Mouse (Mus musculus) megakaryocyte-erythroid progenitor cell, adult 5-6 weeks (primary cell): ENCODE data around the gene Mcf2l. TPM values are rescaled to one million over a fixed set of nuclear protein-coding genes. Genes with fewer than 3 reads are reported as not detected.

Experiments
- ATAC-seq: replicated peaks from 2 replicates; pipeline ENCODE4 v1.8.0; 2016; ENCODE audit warnings: mild to moderate bottlenecking, inconsistent platforms; ENCODE audit not compliant: severe bottlenecking, poor library complexity, low FRiP score, low TSS enrichment
- total RNA-seq, 2 experiments: library from RNA; stranded (forward) in 1 of 2; stranded (reverse) in 1 of 2; fragments of 200-1000, 215-1000 nt in 1 of 2; fragments of >200 nt in 1 of 2; fragmentation: Nextera tagmentation in 1 of 2; gene quantifications; 2 replicates each; pipeline ENCODE4 v1.2.3; 2014 to 2017

Gene Mcf2l
- total RNA-seq (2014; fragmentation: Nextera tagmentation) (0.37 and 1.5 TPM in 2 replicates), total RNA-seq (2017) (0.23 and 1.3 TPM in 2 replicates)

DNA sequence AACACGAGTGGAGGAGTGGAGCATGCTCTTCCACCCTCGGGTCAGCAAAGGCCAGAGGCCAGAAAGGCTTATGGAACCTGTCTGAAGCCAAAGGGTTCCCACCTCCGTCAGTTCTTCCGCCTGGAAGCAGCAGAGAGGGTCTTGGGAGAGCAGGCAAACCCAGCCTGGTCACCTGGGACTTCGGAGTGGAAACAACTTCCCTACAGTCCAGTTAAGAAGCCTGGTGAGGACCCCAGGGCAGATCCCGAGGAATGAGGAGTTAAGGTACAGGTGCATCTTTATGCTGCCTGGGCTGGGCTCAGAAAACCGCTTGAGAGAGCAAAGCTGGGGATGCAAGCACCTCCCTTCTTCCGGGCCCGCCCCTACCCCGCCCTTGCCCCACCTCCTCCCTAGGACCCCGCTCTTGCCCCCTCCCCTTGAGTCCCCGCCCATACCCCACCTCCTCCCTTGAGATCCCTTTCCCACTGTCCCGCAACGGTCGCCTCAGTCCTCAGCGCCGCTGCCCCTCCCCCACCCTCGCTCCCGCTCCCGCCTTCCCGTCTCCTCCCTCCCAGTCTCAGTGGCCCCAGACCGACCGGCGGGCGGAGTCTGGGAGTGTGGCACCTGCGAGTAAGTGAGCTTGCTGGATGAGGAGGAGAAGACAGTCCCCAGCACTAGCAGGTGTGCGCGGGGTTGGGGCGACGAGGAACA, at the start of gene Mcf2l:
Mcf2l (plus strand) TSS at position 450 of the 690 bp plus-strand sequence.
- ATAC-seq: peak; percentile 66

DNA sequence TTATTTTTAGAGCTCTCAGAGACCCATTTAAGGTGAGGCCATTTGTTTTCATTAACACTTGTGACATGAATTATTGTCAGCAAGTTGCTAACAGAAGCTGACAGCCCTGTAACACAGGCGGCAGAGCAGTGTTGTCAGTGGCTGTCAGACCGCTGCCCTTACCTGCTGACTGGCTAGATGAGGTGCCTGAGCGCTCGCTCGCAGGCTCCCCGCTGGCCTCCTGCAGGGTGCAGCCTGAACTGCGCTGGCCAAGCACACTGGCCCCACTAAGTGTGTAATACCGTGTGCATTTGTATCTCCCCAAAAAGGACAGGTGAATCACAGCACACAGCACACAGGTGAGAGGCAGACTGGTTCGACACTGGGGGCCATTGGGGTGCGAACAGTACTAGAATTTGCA, 49.0 kb upstream of the Mcf2l start:
- ATAC-seq: no peak

DNA sequence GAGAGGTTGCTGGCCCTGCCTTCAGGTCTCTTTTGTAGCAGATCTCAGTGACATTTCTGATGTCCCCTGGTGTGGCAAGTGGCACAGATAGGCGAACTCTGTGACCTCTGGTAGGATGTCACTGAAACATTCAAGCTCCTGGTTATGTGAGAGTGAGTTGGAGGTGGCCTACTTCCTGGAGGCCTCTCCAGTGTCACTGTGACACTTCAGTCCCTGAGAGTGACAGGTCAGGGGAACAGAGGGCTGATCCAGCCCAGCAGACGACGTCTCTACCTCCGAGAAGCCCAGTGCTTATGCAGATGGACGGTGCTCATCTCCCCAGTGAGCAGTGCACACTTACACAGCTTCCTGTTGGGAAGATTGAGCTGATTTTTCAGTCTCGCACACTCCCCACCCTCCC, 48.4 kb upstream of the Mcf2l start:
- no peak for ATAC-seq

DNA sequence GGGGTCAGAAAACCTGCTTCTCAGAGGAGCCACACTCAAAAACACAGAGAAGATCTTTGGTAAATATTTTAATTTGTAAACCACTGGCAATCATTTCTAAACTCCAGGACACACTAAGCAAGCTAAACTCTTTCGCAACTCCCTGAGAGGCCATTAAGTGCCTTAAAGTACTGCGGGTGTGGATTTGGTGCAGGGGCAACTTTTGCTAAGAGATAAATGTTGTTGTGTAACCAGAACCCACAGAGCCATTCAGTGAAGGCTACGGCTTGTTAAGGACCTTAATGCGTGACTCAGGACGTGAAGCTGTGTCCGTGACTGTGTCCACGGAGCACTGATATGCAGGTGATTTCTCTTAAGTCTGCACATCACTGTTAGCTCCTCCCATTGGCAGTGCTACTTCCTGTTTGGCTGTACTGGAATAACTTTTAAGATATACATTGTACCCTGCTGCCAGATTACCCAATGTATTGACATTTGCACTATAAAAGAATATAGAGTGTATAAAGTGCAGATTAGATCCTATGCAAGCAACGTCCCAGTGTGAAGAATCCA, 47.8 kb upstream of the Mcf2l start:
- ATAC-seq: no peak

DNA sequence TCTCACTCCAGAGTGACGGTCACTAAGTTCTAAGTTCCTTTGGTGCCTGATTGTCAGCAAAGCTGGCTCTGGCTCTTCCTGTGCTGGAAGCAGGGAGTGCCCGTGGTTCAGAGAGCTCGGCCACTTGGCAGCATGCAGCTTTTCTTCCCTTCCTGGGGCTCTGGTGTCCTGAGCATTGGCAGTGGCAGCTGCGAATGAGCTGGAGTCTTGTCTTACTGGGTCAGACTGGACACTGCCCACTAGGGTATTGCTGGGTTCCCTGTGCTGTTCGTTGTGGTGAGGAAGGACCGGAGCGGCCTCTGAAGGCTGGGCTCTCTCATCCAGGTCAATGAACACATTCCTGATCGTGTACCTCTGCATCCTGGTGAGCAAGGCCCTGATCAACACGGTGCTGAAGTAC, 46.5 kb upstream of the Mcf2l start:
- ATAC-seq: no peak

DNA sequence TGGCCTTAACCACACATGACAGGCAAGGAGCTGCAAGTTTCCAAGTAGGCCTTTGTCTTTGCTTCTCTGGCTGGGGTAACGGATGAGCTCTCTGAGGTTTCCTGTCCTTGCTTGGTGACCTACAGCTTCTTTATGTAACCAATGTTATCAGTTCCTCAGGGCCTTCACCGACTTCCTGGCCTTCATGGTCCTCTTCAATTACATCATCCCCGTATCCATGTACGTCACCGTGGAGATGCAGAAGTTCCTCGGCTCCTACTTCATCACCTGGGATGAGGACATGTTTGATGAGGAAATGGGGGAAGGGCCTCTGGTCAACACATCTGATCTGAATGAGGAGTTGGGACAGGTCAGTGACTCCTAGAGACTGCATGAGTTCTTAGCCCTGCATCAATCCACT, 45.3 kb upstream of the Mcf2l start:
- no peak for ATAC-seq

DNA sequence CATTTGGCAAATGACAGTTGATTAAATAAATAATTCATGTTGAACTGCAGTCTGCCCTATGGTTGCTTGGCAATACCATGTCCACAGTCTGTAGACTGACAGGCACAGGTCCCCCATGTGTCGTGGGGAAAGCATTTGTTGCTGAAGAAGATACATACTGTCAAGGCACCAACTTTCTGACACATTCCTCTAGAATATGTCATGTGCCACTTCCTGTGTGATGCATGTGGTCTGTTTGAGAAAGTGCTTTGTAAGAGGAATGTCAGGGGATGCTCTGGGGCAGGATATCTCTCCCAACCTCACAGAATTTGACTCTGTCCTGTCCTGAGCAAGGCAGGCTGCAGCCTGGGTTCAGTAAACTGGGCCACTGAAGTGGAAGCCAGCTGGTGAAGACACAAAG, 44.2 kb upstream of the Mcf2l start:
- ATAC-seq: no peak

DNA sequence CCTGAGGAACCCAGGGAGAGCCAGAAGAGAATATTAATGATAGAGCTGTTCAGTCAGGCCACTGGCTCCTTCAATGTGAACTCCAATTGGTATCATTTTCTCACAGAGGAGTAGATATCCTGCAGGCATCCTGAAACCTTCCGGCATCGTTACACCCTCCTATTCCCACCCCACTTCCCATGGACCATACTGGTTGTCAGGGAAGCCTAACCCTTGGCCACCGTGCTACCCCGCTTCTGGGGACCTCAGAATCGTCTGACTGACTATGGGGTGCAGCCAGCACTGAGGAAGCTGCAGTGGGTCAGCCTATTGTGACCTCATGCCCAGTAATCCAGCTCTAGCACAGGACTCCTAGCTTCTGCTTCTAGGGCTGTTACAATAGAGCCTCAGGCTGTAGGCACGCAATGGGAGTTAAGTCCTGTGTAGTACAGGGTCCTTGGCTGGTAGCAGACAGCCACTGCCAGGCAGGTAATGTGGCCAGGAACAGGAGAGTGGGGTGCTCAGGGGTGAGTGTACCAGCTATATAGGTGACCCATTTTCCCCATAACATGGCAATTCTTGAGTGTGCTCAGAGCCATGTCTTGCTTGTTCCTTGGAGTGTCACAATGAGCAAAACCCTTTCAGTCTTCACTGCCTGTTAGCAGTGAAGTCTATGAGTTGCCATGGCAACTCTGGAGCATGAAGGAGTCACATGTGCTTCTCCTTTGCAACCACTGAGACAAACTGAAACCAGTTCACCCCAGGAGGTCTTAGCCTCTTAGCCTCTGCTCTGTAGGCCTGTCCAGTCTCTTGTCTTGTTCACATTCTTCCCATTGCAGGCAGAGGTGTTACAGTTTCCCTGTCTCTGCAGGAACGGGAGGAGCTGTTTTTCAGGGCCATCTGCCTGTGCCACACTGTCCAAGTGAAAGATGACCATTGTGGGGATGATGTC, 41.7 kb upstream of the Mcf2l start:
- ATAC-seq: no peak

DNA sequence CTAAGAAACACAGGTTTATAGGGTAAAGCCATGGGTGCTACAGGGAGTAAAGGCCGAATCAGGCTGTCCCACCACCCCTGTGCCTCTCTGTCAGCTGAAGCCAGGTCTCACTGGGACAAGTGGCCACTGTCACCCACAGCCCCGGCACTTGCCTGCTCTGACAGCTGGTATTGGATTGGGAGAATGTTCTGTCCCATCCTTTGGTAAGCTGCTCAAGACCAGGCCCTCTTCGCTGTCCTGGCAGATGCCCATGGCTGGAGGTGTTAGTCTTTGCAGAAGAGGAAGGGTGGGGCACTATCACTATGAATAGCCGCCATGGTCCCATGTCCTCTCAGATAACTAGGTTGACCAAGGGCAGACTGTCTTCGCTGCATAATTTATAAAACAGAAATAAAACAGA, 40.0 kb upstream of the Mcf2l start:
- no peak for ATAC-seq

DNA sequence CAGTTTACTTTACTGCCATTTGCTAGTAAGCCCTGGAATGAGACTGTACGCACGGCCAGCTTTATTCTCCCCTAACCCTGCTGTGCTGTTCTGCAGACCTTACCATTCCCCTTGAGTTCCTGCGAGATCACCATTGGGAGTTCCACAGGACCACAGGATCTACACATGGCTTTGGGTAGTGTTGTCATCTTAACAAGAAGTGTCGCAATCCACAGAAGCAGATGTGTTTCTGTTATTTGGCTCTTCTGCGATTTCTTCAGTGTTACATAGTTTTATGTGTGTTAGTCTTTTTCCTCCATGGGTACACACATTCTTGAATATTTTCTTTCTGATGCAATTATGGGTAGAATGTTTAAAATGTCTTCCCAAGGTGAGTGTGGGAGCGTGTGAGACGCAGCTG, 32.8 kb upstream of the Mcf2l start:
- no peak for ATAC-seq

DNA sequence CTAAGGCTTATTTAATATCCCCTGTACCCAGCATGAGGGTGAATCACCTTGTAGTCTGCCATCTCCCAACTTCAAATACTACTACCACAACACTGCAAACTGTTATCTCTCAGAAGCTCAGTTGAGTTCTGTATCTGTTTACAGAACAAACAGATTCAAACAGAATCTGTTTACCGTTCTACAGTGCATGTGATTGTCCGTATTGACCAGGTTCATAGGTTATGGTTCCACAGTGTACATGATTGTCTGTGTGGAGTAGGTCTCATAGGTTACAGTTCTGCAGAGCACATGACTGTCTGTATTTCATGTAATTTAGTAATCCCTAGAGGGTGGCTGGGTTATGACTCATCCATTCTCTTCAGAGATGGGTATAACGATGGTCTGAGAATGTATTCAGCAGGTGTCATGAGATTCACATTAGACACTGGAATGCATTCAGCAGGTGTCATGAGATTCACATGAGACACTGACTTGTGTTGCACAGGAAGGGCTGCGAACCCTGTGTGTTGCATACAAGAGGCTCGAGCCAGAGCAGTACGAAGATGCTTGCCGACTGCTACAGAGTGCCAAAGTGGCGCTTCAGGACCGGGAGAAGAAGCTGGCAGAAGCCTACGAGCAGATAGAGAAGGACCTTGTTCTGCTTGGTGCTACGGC, 31.1 kb upstream of the Mcf2l start:
- ATAC-seq: no peak

DNA sequence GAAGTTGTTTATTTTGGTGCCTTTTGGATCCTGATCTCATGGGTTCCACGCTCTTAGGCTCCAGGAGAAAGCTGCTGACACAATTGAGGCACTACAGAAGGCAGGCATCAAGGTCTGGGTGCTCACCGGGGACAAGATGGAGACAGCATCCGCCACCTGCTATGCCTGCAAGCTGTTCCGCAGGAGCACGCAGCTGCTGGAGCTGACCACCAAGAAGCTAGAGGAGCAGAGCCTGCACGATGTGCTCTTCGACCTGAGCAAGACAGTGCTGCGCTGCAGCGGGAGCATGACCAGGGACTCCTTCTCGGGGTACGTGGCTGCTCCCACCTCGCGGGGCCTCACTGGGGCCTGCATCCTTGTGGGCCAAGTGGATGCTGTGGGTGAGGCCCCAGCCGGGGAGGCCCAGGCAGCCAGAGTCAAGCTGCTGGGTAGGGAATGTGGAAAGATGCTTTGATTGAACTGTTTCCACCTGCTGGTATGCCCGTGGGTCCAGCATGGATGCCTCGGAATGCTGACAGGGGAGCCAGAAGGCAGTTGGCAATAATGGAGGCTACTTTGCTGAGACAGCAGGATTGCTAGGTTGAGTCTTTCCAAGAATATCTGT, 29.2 kb upstream of the Mcf2l start:
- no peak for ATAC-seq

DNA sequence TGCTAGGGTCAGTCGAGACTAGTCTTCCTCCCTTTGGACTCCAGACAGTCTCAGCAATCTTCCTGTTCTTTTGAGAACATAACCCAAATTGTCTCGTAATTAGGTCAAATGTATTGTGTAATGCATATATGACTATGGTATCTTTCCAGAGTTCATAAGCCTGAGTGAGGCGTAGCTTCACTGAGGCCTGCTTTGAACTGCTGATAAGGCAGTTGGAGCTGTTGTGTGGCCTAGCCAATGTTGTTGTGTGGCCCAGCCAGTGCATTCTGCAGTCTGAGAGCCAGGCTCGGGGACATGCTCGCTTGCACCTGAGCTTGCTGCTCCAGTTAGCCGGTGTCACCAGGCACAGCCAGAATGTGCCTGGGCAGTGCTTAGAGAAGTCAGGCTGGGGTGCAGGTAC, 27.2 kb upstream of the Mcf2l start:
- no peak for ATAC-seq

DNA sequence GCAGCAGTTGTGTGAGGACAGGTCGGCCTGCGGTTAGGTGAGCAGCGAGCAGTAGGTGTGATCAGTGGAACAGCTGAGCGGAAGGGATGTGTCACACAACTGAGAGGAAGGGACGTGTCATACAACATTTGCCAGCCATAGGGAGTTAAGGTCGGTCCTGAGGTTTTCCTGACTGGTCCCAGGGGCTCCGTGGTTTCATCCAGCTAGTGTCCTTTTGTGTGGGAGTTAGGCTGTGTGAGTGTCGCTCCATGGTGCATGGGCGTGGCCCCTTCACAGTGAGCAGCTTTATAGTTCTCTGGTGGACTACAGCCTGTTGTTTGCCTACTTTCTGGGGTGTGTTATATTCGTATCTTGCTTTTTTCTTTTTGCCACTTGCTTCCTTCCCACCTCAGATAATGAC, 22.4 kb upstream of the Mcf2l start:
- ATAC-seq: no peak

DNA sequence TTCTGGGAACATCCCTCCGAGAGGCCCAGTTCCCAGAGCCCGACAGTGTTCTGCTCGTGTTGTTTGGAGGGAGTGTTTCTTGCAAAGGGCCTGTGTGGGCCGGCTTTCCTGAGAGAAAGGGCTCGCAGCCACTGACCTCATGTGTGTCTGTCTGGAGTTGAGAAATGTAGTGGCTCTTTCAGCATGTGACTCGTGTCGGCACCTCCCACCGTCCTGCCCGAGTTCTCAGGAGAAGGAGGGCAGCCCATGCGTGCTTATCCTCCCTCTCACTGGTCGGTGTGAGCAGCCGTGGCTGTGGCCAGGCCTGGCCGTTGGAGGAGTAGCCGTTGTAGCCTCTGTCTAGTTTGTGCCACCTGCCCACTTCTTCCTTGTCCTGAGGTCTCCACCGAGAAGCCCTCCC, 17.6 kb upstream of the Mcf2l start:
- ATAC-seq: no peak

DNA sequence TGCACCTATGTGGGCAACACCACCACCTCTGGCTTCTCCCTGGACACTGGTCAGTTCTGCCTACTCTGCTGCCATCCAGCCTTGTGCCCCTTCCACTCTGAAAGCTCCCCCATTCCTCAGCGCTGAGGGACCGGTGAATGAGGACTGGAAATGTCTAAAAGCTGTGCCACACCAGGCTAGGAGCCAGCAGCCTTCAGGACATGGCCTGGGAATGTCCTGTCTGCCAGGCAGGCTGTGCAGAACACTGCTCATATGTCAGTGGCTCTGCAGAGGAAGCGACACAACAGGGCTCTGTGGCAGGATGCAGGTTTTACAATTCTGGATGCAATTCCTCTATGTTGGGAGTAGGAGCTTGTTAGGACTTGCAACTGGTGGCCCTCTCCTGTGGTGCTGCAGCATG, 10.5 kb upstream of the Mcf2l start:
- no peak for ATAC-seq

DNA sequence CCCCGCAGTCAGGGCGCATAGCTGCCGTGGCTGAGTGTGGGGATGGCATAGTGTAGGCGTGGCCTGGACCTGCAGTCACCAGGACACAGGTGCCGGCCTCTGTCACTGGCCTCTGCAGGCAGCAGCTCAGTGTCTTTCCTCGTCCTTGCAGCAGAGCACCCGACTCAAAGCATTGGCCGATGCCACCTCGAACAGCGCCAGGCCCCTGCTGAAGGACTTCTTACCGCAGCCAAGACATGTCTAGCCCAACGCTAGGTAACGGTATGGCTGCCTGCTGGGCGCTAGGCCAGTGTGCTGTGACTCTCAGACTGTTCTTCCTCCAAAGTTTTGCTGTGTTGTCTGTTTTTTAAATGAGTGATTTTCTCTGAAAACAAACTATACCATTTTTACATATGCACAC, 10.0 kb upstream of the Mcf2l start:
- no peak for ATAC-seq

DNA sequence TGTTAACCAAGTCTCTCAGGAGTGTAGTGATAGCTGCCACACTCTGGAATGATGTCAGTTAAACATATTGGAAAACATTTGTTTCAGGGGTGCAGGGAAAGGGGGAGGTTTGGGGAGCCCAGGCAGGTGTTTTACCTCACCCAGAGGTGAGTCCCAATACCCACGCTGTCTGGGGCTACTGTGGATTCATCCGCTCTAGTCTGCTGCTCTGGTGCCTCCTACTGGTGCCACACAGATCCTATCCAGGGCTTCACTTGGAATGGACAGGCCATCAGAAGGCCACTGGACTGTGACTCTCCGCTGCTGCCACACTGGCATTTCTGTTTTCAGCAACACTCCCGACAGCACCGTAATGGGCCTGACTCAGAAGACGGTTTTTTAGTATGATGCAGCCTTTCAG, 7.8 kb upstream of the Mcf2l start:
- ATAC-seq: no peak

DNA sequence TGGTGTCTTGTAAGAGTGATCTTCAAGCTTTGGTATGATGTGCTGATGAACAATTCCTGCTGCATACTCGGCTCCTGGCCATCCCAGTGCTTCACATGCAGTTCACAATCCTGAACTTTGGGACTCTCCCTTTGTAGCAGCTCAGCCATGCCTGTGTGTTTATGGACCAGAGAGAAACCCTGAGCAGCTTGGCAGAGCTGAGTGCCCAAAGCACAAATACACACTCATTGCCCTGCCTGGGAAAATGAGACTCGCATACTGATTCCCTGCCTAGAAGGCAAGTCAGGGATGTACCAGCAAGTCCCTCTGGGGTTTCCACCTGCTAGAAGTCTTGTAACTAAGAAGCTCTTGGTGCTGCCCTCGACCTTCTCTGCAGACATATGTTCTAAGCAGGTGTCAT, 3.9 kb upstream of the Mcf2l start:
- no peak for ATAC-seq

DNA sequence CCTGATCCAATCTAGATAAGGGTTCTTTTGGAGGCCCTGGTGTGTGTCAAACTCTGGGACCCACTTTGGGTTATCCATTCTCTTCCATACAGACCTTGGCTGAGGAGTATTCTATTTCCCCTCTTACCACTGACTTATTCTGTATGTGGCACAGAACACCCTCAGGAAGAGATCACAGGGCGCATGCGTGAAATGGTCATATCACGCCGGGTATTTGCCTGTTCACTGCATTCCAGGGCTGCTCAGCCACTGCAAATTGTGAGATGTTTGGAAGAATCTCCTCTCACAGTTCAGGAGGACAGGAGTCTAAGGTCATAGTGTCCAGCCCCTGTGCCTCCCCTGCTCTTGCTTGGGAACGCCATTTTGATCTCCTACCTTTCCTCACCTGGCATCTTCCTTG, 3.0 kb upstream of the Mcf2l start:
- ATAC-seq: no peak
